10 mouse cellular contexts compared by ENCODE assay signal in genomic region chr12:76307964-76308363, GRCm38 (mm10). TPM values are rescaled to one million over a fixed set of nuclear protein-coding genes. Genes with fewer than 3 reads are reported as not detected.
DNase-seq lines count a peak whose midpoint lies in the region; ATAC-seq lines count a peak whose summit lies in the region.
"Had no signal": no experiment of that assay in that cellular context is flagged by ENCODE, and none has a peak within 500 bp of the region (broad histone marks: within the 10 kb centered on the region; RNA-seq: fewer than 3 reads in every experiment).

No protein-coding gene starts in this region.

- 0 out of 2 replicates have a peak overlapping the region, but pooled peaks have one; percentile 5 for H3K27ac ChIP-seq in hindbrain, embryonic 14.5 days
- H3K27ac ChIP-seq: hindbrain, embryonic 15.5 days had no signal

- H3K9ac ChIP-seq in hindbrain, embryonic 14.5 days, result no peak overlapping the region
- H3K9ac ChIP-seq: hindbrain, embryonic 15.5 days had no signal

- no peak for ATAC-seq in hindbrain, embryonic 14.5 days (ENCODE audit: low FRiP score)

- intact Hi-C loops in heart, postnatal 36 days (cut with DNase I), result no loop called here

- peaks cover 18% of the 10 kb centered on the region; the same call in 1 of the 2 replicates for H3K4me1 ChIP-seq in hindbrain, embryonic 14.5 days (replicated peaks; ENCODE audit: control insufficient read depth, insufficient read depth, low read length)

- H3K4me2 ChIP-seq in hindbrain, embryonic 14.5 days (replicated peaks), result no peak overlapping the region
- H3K4me2 ChIP-seq: hindbrain, embryonic 15.5 days had no signal

- H3K36me3 ChIP-seq in hindbrain, embryonic 14.5 days (replicated peaks; ENCODE audit: control insufficient read depth, insufficient read depth), result peaks cover 27% of the 10 kb centered on the region

- no peaks in the 10 kb centered on the region for H3K27me3 ChIP-seq in hindbrain, embryonic 14.5 days (ENCODE audit: control insufficient read depth, insufficient read depth, low read length)
- H3K27me3 ChIP-seq: hindbrain, embryonic 15.5 days had no signal

- WGBS in hindbrain, embryonic 14.5 days, result 40% methylated on average over 9 of the region's 9 CpGs

- peak; percentile 98 for DNase-seq in heart, adult 11 months
- no peak for DNase-seq in heart, postnatal 36 days
- peak; percentile 33 for DNase-seq in urinary bladder, postnatal 14 days (ENCODE audit: low spot score)
- DNase-seq in urinary bladder, adult 2 months (ENCODE audit: low spot score), result no peak
- no peak for DNase-seq in hindbrain, embryonic 14.5 days (ENCODE audit: low spot score)
- peak; percentile 7 for DNase-seq in naive thymus-derived CD4-positive, alpha-beta T cell, adult 2 months (ENCODE audit: low read depth)
- no peak for DNase-seq in testis, postnatal 14 days (ENCODE audit: low spot score)
- DNase-seq in ovary, postnatal 36 days (ENCODE audit: low spot score), result no peak

- no peak overlapping the region for H3K4me3 ChIP-seq in hindbrain, embryonic 14.5 days (replicated peaks; ENCODE audit: low read length)
- H3K4me3 ChIP-seq: hindbrain, embryonic 15.5 days had no signal

- H3K9me3 ChIP-seq in hindbrain, embryonic 14.5 days (ENCODE audit: control insufficient read depth, low read length), result no peaks in the 10 kb centered on the region
- H3K9me3 ChIP-seq: G1E; hindbrain, embryonic 15.5 days had no signal

RNA-seq across cellular contexts. Expression of gene Akap5, which starts 16.7 kb away (rescaled TPM):
- total RNA-seq in heart, postnatal 36 days (2021), result 1 to 10 TPM; 1.7 to 2.2 TPM
- 4.6 and 7.6 TPM in 2 replicates for polyA plus RNA-seq in urinary bladder, adult 2 months (2012; rRNA removed)
- polyA plus RNA-seq in hindbrain, embryonic 14.5 days (2014; fragmentation: Nextera tagmentation; extraction: Ambion mirVana), result 11.8 and 12.1 TPM in 2 replicates

RNA-seq across cellular contexts. Expression of gene Mthfd1, which starts 52.9 kb away (rescaled TPM):
- total RNA-seq in heart, postnatal 36 days (2021), result 10 to 100 TPM; 28.4 to 28.9 TPM
- polyA plus RNA-seq in urinary bladder, adult 2 months (2012; rRNA removed), result 28.9 and 31.0 TPM in 2 replicates
- 30.5 and 37.2 TPM in 2 replicates for polyA plus RNA-seq in hindbrain, embryonic 14.5 days (2014; fragmentation: Nextera tagmentation; extraction: Ambion mirVana)

Comparison
In these comparisons a context has a peak if more than half of its experiments do, and no peak if none do; other contexts are left out.
1. DNase-seq: peak in heart, adult 11 months (single experiment), urinary bladder, postnatal 14 days (single experiment) and naive thymus-derived CD4-positive, alpha-beta T cell, adult 2 months (single experiment); none in heart, postnatal 36 days (0 of 2), urinary bladder, adult 2 months (single experiment), hindbrain, embryonic 14.5 days (single experiment), testis, postnatal 14 days (single experiment) and ovary, postnatal 36 days (single experiment).